11 mouse cellular contexts compared by ENCODE assay signal in the genomic region with DNA sequence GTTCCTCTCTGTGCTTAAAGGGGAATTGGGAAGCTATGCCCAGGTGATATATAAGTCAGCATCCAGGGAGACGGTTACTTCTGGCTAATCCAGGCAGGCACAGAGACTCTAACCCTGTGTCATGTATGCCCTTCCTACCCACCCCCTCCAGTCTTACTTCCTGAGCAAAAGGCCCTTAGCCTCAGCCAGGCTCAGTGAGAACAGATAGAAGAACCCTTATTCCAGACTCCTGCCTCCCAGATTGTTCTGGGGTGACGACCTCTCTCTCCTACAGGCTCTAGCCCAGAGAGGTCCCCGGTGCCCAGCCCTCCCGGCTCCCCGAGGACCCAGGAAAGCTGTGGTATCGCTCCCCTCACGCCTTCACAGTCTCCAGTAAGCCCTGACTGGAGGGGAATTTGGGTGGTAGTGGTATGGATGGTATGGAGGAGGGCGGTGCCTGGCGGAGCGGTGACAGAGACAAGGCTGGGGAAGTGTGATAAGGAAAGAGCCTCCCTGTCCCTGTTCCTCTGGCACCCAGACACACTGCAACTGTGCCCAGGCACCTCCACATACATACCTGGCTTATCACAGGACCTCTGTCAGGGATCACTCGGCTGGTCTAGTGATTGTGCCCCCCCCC. TPM values are rescaled to one million over a fixed set of nuclear protein-coding genes. Genes with fewer than 3 reads are reported as not detected.
DNase-seq lines count a peak whose midpoint lies in the region; ATAC-seq lines count a peak whose summit lies in the region.
"Had no signal": no experiment of that assay in that cellular context is flagged by ENCODE, and none has a peak within 500 bp of the region (broad histone marks: within the 10 kb centered on the region; RNA-seq: fewer than 3 reads in every experiment).

No protein-coding gene starts in this region.

- H3K27me3 ChIP-seq in kidney, embryonic 14.5 days (ENCODE audit: control insufficient read depth, insufficient read depth, low read length), result no peaks in the 10 kb centered on the region

- no peak overlapping the region for H3K27ac ChIP-seq in kidney, embryonic 14.5 days (ENCODE audit: low read depth, low read length)

- 0 out of 2 replicates have a peak, but pooled peaks have one; percentile 12 for ATAC-seq in kidney, embryonic 14.5 days (ENCODE audit: low FRiP score, low TSS enrichment)
- ATAC-seq in common myeloid progenitor, adult 5-6 weeks (replicated peaks; ENCODE audit: low read depth, poor library complexity, severe bottlenecking), result peak; percentile 92
- ATAC-seq in hematopoietic stem cell, adult 5-6 weeks (replicated peaks in 1 of 2; ENCODE audit: insufficient read depth in 1 of 2, low FRiP score in 2 of 2, low TSS enrichment in 1 of 2, low read depth in 1 of 2, poor library complexity in 2 of 2, severe bottlenecking in 2 of 2), result peak; percentile 57 to 62; a peak in 2 of 4 replicates

- H3K4me1 ChIP-seq in kidney, embryonic 14.5 days (ENCODE audit: control insufficient read depth, insufficient read depth, low read length), result no peaks in the 10 kb centered on the region

- H3K36me3 ChIP-seq in kidney, embryonic 14.5 days (ENCODE audit: control insufficient read depth, insufficient read depth, low read length), result peaks cover 29% of the 10 kb centered on the region

- H3K4me2 ChIP-seq in kidney, embryonic 14.5 days (replicated peaks; ENCODE audit: low read depth, low read length), result no peak overlapping the region

- no peaks in the 10 kb centered on the region for H3K9me3 ChIP-seq in kidney, embryonic 14.5 days (ENCODE audit: control insufficient read depth, low read length)

- no peak overlapping the region for H3K4me3 ChIP-seq in kidney, embryonic 14.5 days (ENCODE audit: low read length)

- DNase-seq in kidney, adult 8-10 months, result no peak
- peak; percentile 63 for DNase-seq in spleen, adult 12 weeks (ENCODE audit: low spot score)
- no peak for DNase-seq in ovary, postnatal 10 days (ENCODE audit: low spot score)
- no peak for DNase-seq in thymus, postnatal 25 days
- no peak for DNase-seq in ovary, postnatal 14 days (ENCODE audit: low spot score)

- H3K9ac ChIP-seq in kidney, embryonic 14.5 days (ENCODE audit: low read depth, low read length), result no peak overlapping the region

- 59% methylated on average over 11 of the region's 11 CpGs for WGBS in kidney, embryonic 14.5 days

RNA-seq across cellular contexts. Expression of gene Gm11037, which starts 2.3 kb away (rescaled TPM):
- polyA plus RNA-seq in kidney, embryonic 14.5 days (2014; fragmentation: Nextera tagmentation; extraction: Ambion mirVana), result not detected in 2 replicates
- not detected in 2 replicates for total RNA-seq in common myeloid progenitor, adult 5-6 weeks (2017)
- not detected in 2 replicates for total RNA-seq in hematopoietic stem cell, adult 5-6 weeks (2017)
- total RNA-seq: ES-E14; layer of hippocampus, postnatal 14 days; neutrophil, adult 5-6 weeks had no signal

RNA-seq across cellular contexts. Expression of gene Hspa12b, which starts 8.6 kb away (rescaled TPM):
- polyA plus RNA-seq in kidney, embryonic 14.5 days (2014; fragmentation: Nextera tagmentation; extraction: Ambion mirVana), result 8.6 and 10.0 TPM in 2 replicates
- total RNA-seq in common myeloid progenitor, adult 5-6 weeks (2017), result 0.92 and 0.96 TPM in 2 replicates
- total RNA-seq in hematopoietic stem cell, adult 5-6 weeks (2017), result 3.3 and 5.7 TPM in 2 replicates
- total RNA-seq: neutrophil, adult 5-6 weeks had no signal

RNA-seq across cellular contexts. Expression of gene 1700037H04Rik, which starts 24.3 kb away (rescaled TPM):
- 99.3 and 101 TPM in 2 replicates for polyA plus RNA-seq in kidney, embryonic 14.5 days (2014; fragmentation: Nextera tagmentation; extraction: Ambion mirVana)
- 29.2 and 30.8 TPM in 2 replicates for total RNA-seq in common myeloid progenitor, adult 5-6 weeks (2017)
- total RNA-seq in hematopoietic stem cell, adult 5-6 weeks (2017), result 13.5 and 25.8 TPM in 2 replicates

RNA-seq across cellular contexts. Expression of gene Cenpb, which starts 44.2 kb away (rescaled TPM):
- polyA plus RNA-seq in kidney, embryonic 14.5 days (2014; fragmentation: Nextera tagmentation; extraction: Ambion mirVana), result 6.9 and 8.0 TPM in 2 replicates
- 17.6 and 18.7 TPM in 2 replicates for total RNA-seq in common myeloid progenitor, adult 5-6 weeks (2017)
- 15.4 and 17.4 TPM in 2 replicates for total RNA-seq in hematopoietic stem cell, adult 5-6 weeks (2017)

RNA-seq across cellular contexts. Expression of gene Siglec1, which starts 49.1 kb away (rescaled TPM):
- 0.27 and 0.47 TPM in 2 replicates for polyA plus RNA-seq in kidney, embryonic 14.5 days (2014; fragmentation: Nextera tagmentation; extraction: Ambion mirVana)
- under 0.01 TPM in 1 of 2 replicates, not detected in the other for total RNA-seq in common myeloid progenitor, adult 5-6 weeks (2017)
- 0.19 TPM in 1 of 2 replicates, not detected in the other for total RNA-seq in hematopoietic stem cell, adult 5-6 weeks (2017)

Comparison
In these comparisons a context has a peak if more than half of its experiments do, and no peak if none do; other contexts are left out.
1. ATAC-seq: peak in every context shown above with its lines; median percentile 92 in common myeloid progenitor, adult 5-6 weeks; 60 in hematopoietic stem cell, adult 5-6 weeks; 12 in kidney, embryonic 14.5 days.